In the genomic region with DNA sequence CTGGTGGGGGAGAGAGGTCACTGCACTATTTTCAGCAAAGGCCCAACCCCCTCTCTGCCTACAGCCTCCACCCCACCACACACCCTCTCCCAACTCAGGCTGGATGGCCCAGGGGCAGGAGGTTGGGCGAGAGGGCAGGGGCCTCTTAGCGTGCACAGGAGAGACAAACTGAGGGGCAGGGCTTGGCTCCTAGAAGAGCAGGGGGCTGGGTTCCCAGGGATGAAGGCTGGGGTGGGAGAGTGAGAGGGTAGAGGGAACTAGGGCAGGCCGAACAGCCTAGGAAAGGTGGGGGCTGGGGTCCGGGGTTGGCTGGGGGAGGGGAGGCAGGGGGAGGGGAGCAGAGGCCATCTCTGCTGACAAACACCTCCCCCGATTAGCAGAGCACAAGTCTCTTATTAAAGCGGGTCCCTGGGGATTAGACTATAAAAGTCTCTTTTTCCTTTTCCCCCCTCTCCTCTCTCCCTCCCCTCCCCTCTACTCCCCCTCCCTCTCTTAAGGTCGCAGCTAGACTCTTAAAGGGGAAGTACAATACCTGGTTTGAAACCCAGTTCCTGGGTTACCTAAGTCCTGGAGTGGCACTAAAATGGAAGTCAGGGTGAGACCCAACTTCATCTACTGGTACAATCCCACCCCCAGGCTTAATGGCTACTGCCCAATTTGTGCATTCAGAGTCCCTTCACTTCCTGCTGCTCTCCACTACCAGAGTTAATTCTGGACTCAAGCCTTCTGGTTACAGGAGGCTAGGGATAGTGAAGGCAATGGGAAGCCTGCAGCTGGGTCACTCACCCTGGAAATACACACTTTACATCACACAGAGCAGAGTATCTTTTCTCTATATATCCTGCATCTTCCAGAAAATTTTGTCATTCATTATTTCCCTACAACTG, we compare ENCODE assay signal across 8 mouse cellular contexts. TPM values are rescaled to one million over a fixed set of nuclear protein-coding genes. Genes with fewer than 3 reads are reported as not detected.
A peak's percentile ranks its signal among the peaks of the same experiment; 100 is the strongest.
DNase-seq lines count a peak whose midpoint lies in the region; ATAC-seq and TF ChIP-seq lines count a peak whose summit lies in the region.

No protein-coding gene starts in this region.

- peak overlapping the region; percentile 86 for H3K9ac ChIP-seq in limb, embryonic 12.5 days (replicated peaks)

- H3K4me2 ChIP-seq in limb, embryonic 12.5 days: peak overlapping the region; percentile 86

- peaks cover 40% of the 10 kb centered on the region for H3K36me3 ChIP-seq in forebrain, embryonic 10.5 days (replicated peaks)
- peaks cover 40% of the 10 kb centered on the region for H3K36me3 ChIP-seq in limb, embryonic 12.5 days

- H3K9me3 ChIP-seq in forebrain, embryonic 10.5 days: no peaks in the 10 kb centered on the region
- no peaks in the 10 kb centered on the region for H3K9me3 ChIP-seq in limb, embryonic 12.5 days

- DNase-seq in layer of hippocampus, adult 2 months (ENCODE audit: low spot score in 2 of 2): no peak
- DNase-seq in layer of hippocampus, postnatal 10 days (ENCODE audit: low spot score in 2 of 2): no peak
- peak; percentile 84 for DNase-seq in forebrain, embryonic 10.5 days (ENCODE audit: extremely low spot score, low spot score)
- no peak for DNase-seq in cerebellum, postnatal 36 days
- no peak for DNase-seq in right cerebral cortex, postnatal 10 days (ENCODE audit: low spot score in 2 of 2)

- H3K27me3 ChIP-seq in forebrain, embryonic 10.5 days (ENCODE audit: poor library complexity, severe bottlenecking): peaks cover 19% of the 10 kb centered on the region
- no peaks in the 10 kb centered on the region for H3K27me3 ChIP-seq in limb, embryonic 12.5 days

- peak overlapping the region; percentile 40 for H3K4me3 ChIP-seq in layer of hippocampus, adult 2 months
- H3K4me3 ChIP-seq in forebrain, embryonic 10.5 days: peak overlapping the region; percentile 89
- peak overlapping the region; percentile 87 for H3K4me3 ChIP-seq in limb, embryonic 12.5 days (replicated peaks)

- peak overlapping the region; percentile 68; the same call in 1 of the 2 replicates for H3K27ac ChIP-seq in layer of hippocampus, adult 2 months
- peak overlapping the region; percentile 93 for H3K27ac ChIP-seq in forebrain, embryonic 10.5 days
- peak overlapping the region; percentile 97 for H3K27ac ChIP-seq in limb, embryonic 12.5 days

- H3K4me1 ChIP-seq in forebrain, embryonic 10.5 days: peaks cover 54% of the 10 kb centered on the region
- peaks cover 37% of the 10 kb centered on the region for H3K4me1 ChIP-seq in limb, embryonic 12.5 days (replicated peaks)

- ATAC-seq in limb, embryonic 12.5 days (ENCODE audit: insufficient number of reproducible peaks, insufficient read depth, low FRiP score, low TSS enrichment, low read depth): peak; percentile 77
- peak; percentile 27; the same call in 1 of the 2 replicates for ATAC-seq in neutrophil, adult 5-6 weeks (ENCODE audit: extremely low read depth, insufficient number of reproducible peaks, low FRiP score, poor library complexity, severe bottlenecking)
- no peak for ATAC-seq in megakaryocyte progenitor cell, adult 5-6 weeks (replicated peaks; ENCODE audit: poor library complexity)

- WGBS in forebrain, embryonic 10.5 days: 0% methylated on average over 7 of the region's 7 CpGs
- WGBS in limb, embryonic 12.5 days: 1% methylated on average over 7 of the region's 7 CpGs

- no peak for TF ChIP-seq CTCF in layer of hippocampus, adult 2 months (conservative IDR thresholded peaks at IDR 0.05)

RNA-seq across cellular contexts. Expression of a gene that starts 2.3 kb away (rescaled TPM):
- 10 to 100 TPM; 20.5 to 21.9 TPM for total RNA-seq in layer of hippocampus, adult 2 months (2021)
- 10 to 100 TPM; 23.1 to 24.0 TPM for total RNA-seq in layer of hippocampus, postnatal 10 days (2021)
- 9.7 and 10.7 TPM in 2 replicates for polyA plus RNA-seq in forebrain, embryonic 10.5 days (2016; fragmentation: Nextera tagmentation; extraction: Ambion mirVana)
- 15.2 and 20.7 TPM in 2 replicates for polyA plus RNA-seq in limb, embryonic 12.5 days (2016; fragmentation: Nextera tagmentation; extraction: Ambion mirVana)
- total RNA-seq in neutrophil, adult 5-6 weeks (2017): 19.9 and 22.1 TPM in 2 replicates
- 0.07 TPM in 1 of 2 replicates, not detected in the other for total RNA-seq in megakaryocyte progenitor cell, adult 5-6 weeks (2015)
- total RNA-seq in megakaryocyte progenitor cell, adult 5-6 weeks (2017): 0.34 TPM in 1 of 2 replicates, not detected in the other

RNA-seq across cellular contexts. Expression of a gene that starts 11.6 kb away (rescaled TPM):
- 10 to 100 TPM; 71.0 to 81.9 TPM for total RNA-seq in layer of hippocampus, adult 2 months (2021)
- 100 to 1,000 TPM in 1 of 2 experiments, 10 to 100 TPM in 1; 81.7 to 110 TPM for total RNA-seq in layer of hippocampus, postnatal 10 days (2021)
- polyA plus RNA-seq in forebrain, embryonic 10.5 days (2016; fragmentation: Nextera tagmentation; extraction: Ambion mirVana): 179 and 184 TPM in 2 replicates
- 522 and 547 TPM in 2 replicates for polyA plus RNA-seq in limb, embryonic 12.5 days (2016; fragmentation: Nextera tagmentation; extraction: Ambion mirVana)
- 22.8 and 30.5 TPM in 2 replicates for total RNA-seq in neutrophil, adult 5-6 weeks (2017)
- total RNA-seq in megakaryocyte progenitor cell, adult 5-6 weeks (2015): 210 and 275 TPM in 2 replicates
- 143 and 180 TPM in 2 replicates for total RNA-seq in megakaryocyte progenitor cell, adult 5-6 weeks (2017)

RNA-seq across cellular contexts. Expression of a gene that starts 33.5 kb away (rescaled TPM):
- 1 to 10 TPM; 4.3 to 8.4 TPM for total RNA-seq in layer of hippocampus, adult 2 months (2021)
- total RNA-seq in layer of hippocampus, postnatal 10 days (2021): 1 to 10 TPM; 5.6 to 6.7 TPM
- polyA plus RNA-seq in forebrain, embryonic 10.5 days (2016; fragmentation: Nextera tagmentation; extraction: Ambion mirVana): 11.0 and 12.8 TPM in 2 replicates
- 9.3 and 11.4 TPM in 2 replicates for polyA plus RNA-seq in limb, embryonic 12.5 days (2016; fragmentation: Nextera tagmentation; extraction: Ambion mirVana)
- 7.4 and 9.5 TPM in 2 replicates for total RNA-seq in neutrophil, adult 5-6 weeks (2017)
- 0.90 and 15.7 TPM in 2 replicates for total RNA-seq in megakaryocyte progenitor cell, adult 5-6 weeks (2015)
- total RNA-seq in megakaryocyte progenitor cell, adult 5-6 weeks (2017): 0.79 and 2.9 TPM in 2 replicates

RNA-seq across cellular contexts. Expression of a gene that starts 34.7 kb away (rescaled TPM):
- 100 to 1,000 TPM in 1 of 2 experiments, 10 to 100 TPM in 1; 88.5 to 102 TPM for total RNA-seq in layer of hippocampus, adult 2 months (2021)
- 100 to 1,000 TPM; 109 to 123 TPM for total RNA-seq in layer of hippocampus, postnatal 10 days (2021)
- polyA plus RNA-seq in forebrain, embryonic 10.5 days (2016; fragmentation: Nextera tagmentation; extraction: Ambion mirVana): 166 and 178 TPM in 2 replicates
- polyA plus RNA-seq in limb, embryonic 12.5 days (2016; fragmentation: Nextera tagmentation; extraction: Ambion mirVana): 197 and 202 TPM in 2 replicates
- total RNA-seq in neutrophil, adult 5-6 weeks (2017): 58.3 and 85.6 TPM in 2 replicates
- 103 and 133 TPM in 2 replicates for total RNA-seq in megakaryocyte progenitor cell, adult 5-6 weeks (2015)
- 65.7 and 106 TPM in 2 replicates for total RNA-seq in megakaryocyte progenitor cell, adult 5-6 weeks (2017)

RNA-seq across cellular contexts. Expression of a gene that starts 44.4 kb away (rescaled TPM):
- total RNA-seq in layer of hippocampus, adult 2 months (2021): 10 to 100 TPM; 39.5 to 42.9 TPM
- 10 to 100 TPM; 22.2 to 27.4 TPM for total RNA-seq in layer of hippocampus, postnatal 10 days (2021)
- 0.15 and 0.36 TPM in 2 replicates for polyA plus RNA-seq in forebrain, embryonic 10.5 days (2016; fragmentation: Nextera tagmentation; extraction: Ambion mirVana)
- polyA plus RNA-seq in limb, embryonic 12.5 days (2016; fragmentation: Nextera tagmentation; extraction: Ambion mirVana): 1.3 and 1.7 TPM in 2 replicates
- 0.25 and 0.35 TPM in 2 replicates for total RNA-seq in neutrophil, adult 5-6 weeks (2017)
- 0.15 TPM in 1 of 2 replicates, not detected in the other for total RNA-seq in megakaryocyte progenitor cell, adult 5-6 weeks (2015)
- total RNA-seq in megakaryocyte progenitor cell, adult 5-6 weeks (2017): not detected in 2 replicates

Comparison
In these comparisons a context has a peak if more than half of its experiments do, and no peak if none do; other contexts are left out.
1. RNA of a gene that starts 2.3 kb away (total RNA-seq): 23.1 to 24.0 TPM in layer of hippocampus, postnatal 10 days, 20.5 to 21.9 TPM in layer of hippocampus, adult 2 months and 19.9 to 22.1 TPM in neutrophil, adult 5-6 weeks; 0.07 to 0.34 TPM in megakaryocyte progenitor cell, adult 5-6 weeks; every median in the first group is over 10 times any median in the second.
2. Peak in every context shown above with its lines, with median percentiles within 50 percentile points of each other: H3K27ac ChIP-seq and H3K4me3 ChIP-seq.